Mouse (Mus musculus): Measurements from ENCODE around the gene Dus3l. TPM values are rescaled to one million over a fixed set of nuclear protein-coding genes. Genes with fewer than 3 reads are reported as not detected.

Gene Dus3l
- total RNA-seq (2023) = 73.7 to 85.2 TPM (median 78.0 TPM) in 4 replicates

GRCm38 (mm10) chr17:56764474-56765354 lies at the start of gene Dus3l:
Gene Dus3l (plus strand): TSS chr17:56764757.

DNA sequence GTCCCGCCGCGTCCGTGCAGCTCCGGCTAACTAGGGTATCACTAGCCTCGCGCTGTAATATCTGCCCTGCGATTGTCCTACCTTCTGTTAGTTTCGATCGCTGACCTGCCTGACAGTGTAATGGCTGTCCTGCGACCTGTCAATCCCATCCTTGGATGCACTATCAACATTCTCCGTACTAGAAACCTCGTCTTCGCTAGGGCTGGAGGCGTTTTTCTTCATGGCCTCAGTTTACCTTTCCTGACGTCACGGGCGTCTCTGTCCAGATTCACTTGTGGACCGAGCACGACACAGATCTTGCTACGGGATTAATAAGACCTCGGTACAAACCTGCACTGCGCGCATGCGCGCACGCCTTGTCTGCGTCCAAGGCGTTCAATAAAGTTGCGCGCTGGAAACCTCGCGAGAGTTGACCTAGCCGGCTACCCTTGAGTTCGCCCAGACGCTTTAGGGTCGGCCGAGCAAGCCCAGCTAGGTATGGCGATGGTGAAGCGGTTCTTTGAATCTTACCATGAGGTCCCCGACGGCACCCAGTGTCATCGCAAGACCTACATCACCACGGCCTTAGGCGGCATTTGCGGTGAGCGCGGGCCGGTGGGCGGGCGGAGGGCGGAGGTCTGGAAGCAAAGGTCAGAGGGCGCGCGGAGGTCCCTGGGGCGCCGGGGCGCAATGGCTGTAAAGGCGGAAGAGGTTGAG lies 47.0 kb upstream of the Dus3l start, which contains the start of the genes Ndufa11 and Vmac:
Gene Ndufa11, plus strand, starts transcription at position 405 of the 696 bp plus-strand sequence.
Gene Vmac, minus strand, starts transcription at position 660 of the 696 bp plus-strand sequence.

GRCm38 (mm10) chr17:56757416-56758123 lies 7.0 kb upstream of the Dus3l start, which contains the start of gene Nrtn:
Gene Nrtn (minus strand): TSS chr17:56757530.

DNA sequence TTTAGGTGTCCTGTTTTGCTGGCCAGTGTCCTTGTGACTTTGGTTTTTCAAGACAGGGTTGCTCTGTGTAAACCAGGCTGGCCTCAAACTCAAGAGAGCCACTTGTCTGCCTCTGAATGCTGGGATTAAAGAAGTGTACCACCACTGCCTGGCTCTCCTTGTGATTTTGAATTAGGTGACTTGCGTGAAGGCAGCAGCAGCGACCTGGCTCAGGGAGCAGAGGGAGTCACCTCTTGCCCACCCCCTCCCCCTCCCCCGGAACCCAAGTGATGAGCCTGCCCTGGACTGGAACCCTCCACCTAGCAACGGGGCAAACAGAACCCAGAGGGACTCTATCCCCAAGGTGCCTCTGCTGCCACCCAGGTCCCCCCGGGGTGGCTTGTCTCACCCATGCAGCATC lies 5.4 kb downstream of the Dus3l start, which contains the start of gene Prr22:
Gene Prr22, plus strand, starts transcription at position 301 of the 400 bp plus-strand sequence.

Other genes starting within 250 kb of the Dus3l start
- 10.2 to 15.3 TPM (median 11.5 TPM) in 4 replicates for gene Gm20219, start 210.4 kb upstream of the Dus3l start, total RNA-seq (2023)
- gene Safb2, start 180.2 kb upstream of the Dus3l start, total RNA-seq (2023) = 580 to 621 TPM (median 606 TPM) in 4 replicates
- gene Safb, start 179.9 kb upstream of the Dus3l start, total RNA-seq (2023) = 300 to 341 TPM (median 315 TPM) in 4 replicates
- 82.1 to 105 TPM (median 84.1 TPM) in 4 replicates for gene 2410015M20Rik, start 155.0 kb upstream of the Dus3l start, total RNA-seq (2023)
- 1,445 to 1,606 TPM (median 1,506 TPM) in 4 replicates for gene Rpl36, start 151.3 kb upstream of the Dus3l start, total RNA-seq (2023)
- 58.1 to 63.6 TPM (median 61.4 TPM) in 4 replicates for gene Lonp1, start 137.9 kb upstream of the Dus3l start, total RNA-seq (2023)
- gene Catsperd, start 136.6 kb upstream of the Dus3l start, total RNA-seq (2023) = not detected in 4 replicates
- 98.8 to 117 TPM (median 102 TPM) in 4 replicates for gene Ranbp3, start 91.5 kb upstream of the Dus3l start, total RNA-seq (2023)
- 41.0 to 65.0 TPM (median 54.5 TPM) in 4 replicates for gene Ndufa11, start 47.0 kb upstream of the Dus3l start, total RNA-seq (2023)
- gene Vmac, start 46.7 kb upstream of the Dus3l start, total RNA-seq (2023) = 12.0 to 16.4 TPM (median 13.5 TPM) in 4 replicates
- gene Nrtn, start 7.2 kb upstream of the Dus3l start, total RNA-seq (2023) = not detected in 4 replicates
- 1.0 to 1.9 TPM (median 1.1 TPM) in 4 replicates for gene Prr22, start 5.5 kb downstream of the Dus3l start, total RNA-seq (2023)
- gene Rfx2, start 66.3 kb downstream of the Dus3l start, total RNA-seq (2023) = 10.1 to 14.5 TPM (median 11.7 TPM) in 4 replicates
- not detected in 4 replicates for gene Acsbg2, start 109.7 kb downstream of the Dus3l start, total RNA-seq (2023)
- 0.20 TPM in 1 of 4 replicates, not detected in the others for gene 1700061G19Rik, start 110.7 kb downstream of the Dus3l start, total RNA-seq (2023)
- 35.6 to 40.7 TPM (median 38.2 TPM) in 4 replicates for gene Mllt1, start 170.7 kb downstream of the Dus3l start, total RNA-seq (2023)
- gene Acer1, start 217.4 kb downstream of the Dus3l start, total RNA-seq (2023) = not detected in 4 replicates
- gene Clpp, start 225.5 kb downstream of the Dus3l start, total RNA-seq (2023) = 24.2 to 35.2 TPM (median 28.4 TPM) in 4 replicates
- gene Alkbh7, start 232.6 kb downstream of the Dus3l start, total RNA-seq (2023) = 10.0 to 14.6 TPM (median 12.5 TPM) in 4 replicates
- gene Pspn, start 235.3 kb downstream of the Dus3l start, total RNA-seq (2023) = not detected in 4 replicates
- 59.8 to 65.3 TPM (median 63.7 TPM) in 4 replicates for gene Gtf2f1, start 246.5 kb downstream of the Dus3l start, total RNA-seq (2023)
- not detected in 4 replicates for gene Gm17949, start 246.7 kb downstream of the Dus3l start, total RNA-seq (2023)